Mouse (Mus musculus) small intestine, adult 2 months (tissue): ENCODE data around the gene Agxt2. TPM values are rescaled to one million over a fixed set of nuclear protein-coding genes. Genes with fewer than 3 reads are reported as not detected.

Experiments
- H3K27ac ChIP-seq: fragments of 200-500 bp; 2 replicates; pipeline ENCODE4 v1.5.1; 2012; ENCODE audit warnings: low read depth, low read length, control low read depth, inconsistent platforms; ENCODE audit not compliant: insufficient read depth
- H3K27me3 ChIP-seq: fragments of 200-500 bp; 2 replicates; pipeline ENCODE4 v1.6.1; 2012; ENCODE audit warnings: mild to moderate bottlenecking, moderate library complexity, low read length, inconsistent platforms; ENCODE audit not compliant: control insufficient read depth, insufficient read depth
- H3K36me3 ChIP-seq: fragments of 200-500 bp; 2 replicates; pipeline ENCODE4 v1.6.1; 2012; ENCODE audit warnings: mild to moderate bottlenecking, low read length, control low read depth, inconsistent platforms; ENCODE audit not compliant: control insufficient read depth, insufficient read depth
- H3K4me1 ChIP-seq: fragments of 200-500 bp; 2 replicates; pipeline ENCODE4 v1.6.1; 2012; ENCODE audit warnings: low read length, inconsistent platforms, mixed read lengths; ENCODE audit not compliant: control insufficient read depth, insufficient read depth, insufficient read length
- H3K4me3 ChIP-seq: fragments of 200-500 bp; 2 replicates; pipeline ENCODE4 v1.5.1; 2012; ENCODE audit warnings: low read depth, mild to moderate bottlenecking, control low read depth, inconsistent platforms, low read length, moderate library complexity
- CTCF ChIP-seq: fragments of 200-500 bp; IDR thresholded peaks from 2 replicates; pipeline ENCODE4 v1.5.1; 2012; ENCODE audit warnings: low read depth, mild to moderate bottlenecking, control low read depth, inconsistent platforms, low read length, moderate library complexity, mixed read lengths; ENCODE audit not compliant: insufficient replicate concordance, insufficient read length; ENCODE audit errors: extremely low read depth
- POLR2A ChIP-seq: fragments of 200-500 bp; IDR thresholded peaks from 2 replicates; pipeline ENCODE4 v1.6.1; 2012; ENCODE audit warnings: low read depth, mild to moderate bottlenecking, control low read depth, inconsistent platforms, low read length, moderate library complexity
- WGBS: fragments of 180-500 bp; shearing (Covaris S2); methylation state at CpG from one replicate; pipeline ENCODE4 v1.1.7; 2018; 5-methylcytosine and 5-hydroxymethylcytosine counted together
- polyA plus RNA-seq: library from polyadenylated mRNA; depleted of rRNA; stranded (reverse); fragments of >200 nt; gene quantifications from 2 replicates; pipeline ENCODE4 v1.2.3, GENCODE M21; 2012; rRNA removed

The Agxt2 gene
- polyA plus RNA-seq, 1 experiment = 0.08 TPM

DNA sequence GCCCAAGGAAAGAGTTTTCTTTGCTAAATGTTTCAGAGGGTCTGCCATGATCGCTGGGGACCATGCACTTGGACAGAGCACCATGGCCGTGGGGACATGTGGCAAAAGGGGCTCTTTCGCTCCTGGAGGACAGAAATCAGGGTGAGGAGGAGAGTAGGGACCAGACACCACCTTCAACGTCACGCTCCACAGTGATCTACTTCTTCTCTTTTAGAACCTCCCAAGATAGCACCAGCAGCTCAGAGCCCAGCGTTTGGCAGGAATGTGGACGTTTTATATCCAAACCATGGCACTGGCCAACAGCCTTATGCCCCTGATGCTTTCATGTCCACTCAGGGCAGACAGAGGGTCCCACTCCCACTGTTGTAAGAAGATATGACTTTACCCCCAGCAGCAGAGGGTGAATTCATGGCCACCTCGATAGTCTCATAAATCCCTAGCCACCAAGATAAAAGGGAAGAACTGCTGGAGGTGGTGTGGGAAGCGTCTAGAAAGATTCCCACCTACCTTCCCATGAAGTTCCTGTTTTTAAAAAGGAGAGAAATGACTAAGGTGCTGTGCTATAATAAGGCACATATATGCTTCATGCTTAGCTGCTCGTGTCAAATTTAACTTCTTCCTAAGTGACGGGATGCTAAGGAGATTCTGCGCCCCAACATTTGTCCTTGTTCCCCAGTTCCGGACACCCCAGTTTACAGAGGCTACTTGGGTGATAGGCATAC, 68.4 kb downstream of the Agxt2 start:
- Histone ChIP-seq H3K36me3 (no peaks in the 10 kb centered on the region), H3K27me3 (no peaks in the 10 kb centered on the region), H3K4me1 (no peaks in the 10 kb centered on the region; the same call in 1 of the 2 replicates), H3K4me3 (no peak overlapping the region), H3K27ac (no peak overlapping the region)
- TF ChIP-seq POLR2A (no peak), CTCF (no peak)
- 91% methylated on average over 13 of the region's 13 CpGs for WGBS

DNA sequence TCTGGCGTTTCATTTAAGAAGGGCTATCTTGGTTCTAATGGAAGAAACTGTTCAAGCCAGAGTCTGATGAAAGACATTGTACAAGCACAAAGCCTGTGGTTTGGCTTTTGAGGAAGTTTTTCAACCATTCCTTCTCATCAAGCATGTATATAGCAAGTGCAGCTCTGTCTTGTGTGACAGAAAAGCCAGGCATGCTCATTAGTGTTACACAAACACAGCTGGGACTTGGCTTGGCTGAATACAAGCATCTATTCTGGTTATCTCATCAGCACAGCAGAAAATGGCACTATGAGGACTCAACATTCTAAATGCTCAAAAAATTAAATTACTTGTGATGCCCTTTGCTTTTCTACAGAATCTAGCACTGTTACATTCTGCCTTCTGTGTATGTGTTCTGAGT, 78.6 kb downstream of the Agxt2 start:
- Histone ChIP-seq H3K4me1 (no peaks in the 10 kb centered on the region), H3K27me3 (no peaks in the 10 kb centered on the region), H3K27ac (no peak overlapping the region), H3K36me3 (peaks cover 3% of the 10 kb centered on the region; the same call in 1 of the 2 replicates), H3K4me3 (no peak overlapping the region)
- 65% methylated on average over 1 of the region's 1 CpGs for WGBS
- TF ChIP-seq CTCF (no peak), POLR2A (no peak)

DNA sequence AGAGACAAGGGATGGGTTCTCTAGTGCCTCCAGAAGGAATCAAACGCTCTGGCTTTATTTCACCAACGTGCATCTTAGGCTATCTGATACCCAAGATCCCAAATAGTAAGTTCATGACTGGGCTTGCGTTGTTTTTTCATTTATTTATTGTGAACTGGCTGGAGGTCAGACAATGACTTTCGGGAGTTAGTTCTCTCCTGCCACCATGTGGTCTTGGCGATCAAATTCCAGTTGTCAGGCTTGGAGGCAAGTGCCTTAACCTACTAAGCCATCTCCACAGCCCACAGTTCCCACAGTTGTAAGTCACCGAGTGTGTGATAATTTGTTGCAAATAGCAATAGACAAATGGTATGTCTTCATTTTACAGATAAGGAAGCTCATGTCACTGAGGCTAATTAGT, 81.6 kb downstream of the Agxt2 start:
- Histone ChIP-seq H3K27ac (no peak overlapping the region), H3K36me3 (peaks cover 13% of the 10 kb centered on the region; the same call in 1 of the 2 replicates), H3K4me3 (no peak overlapping the region), H3K4me1 (no peaks in the 10 kb centered on the region), H3K27me3 (no peaks in the 10 kb centered on the region)
- WGBS = 78% methylated on average over 6 of the region's 6 CpGs
- TF ChIP-seq POLR2A = no peak
- TF ChIP-seq CTCF = no peak

DNA sequence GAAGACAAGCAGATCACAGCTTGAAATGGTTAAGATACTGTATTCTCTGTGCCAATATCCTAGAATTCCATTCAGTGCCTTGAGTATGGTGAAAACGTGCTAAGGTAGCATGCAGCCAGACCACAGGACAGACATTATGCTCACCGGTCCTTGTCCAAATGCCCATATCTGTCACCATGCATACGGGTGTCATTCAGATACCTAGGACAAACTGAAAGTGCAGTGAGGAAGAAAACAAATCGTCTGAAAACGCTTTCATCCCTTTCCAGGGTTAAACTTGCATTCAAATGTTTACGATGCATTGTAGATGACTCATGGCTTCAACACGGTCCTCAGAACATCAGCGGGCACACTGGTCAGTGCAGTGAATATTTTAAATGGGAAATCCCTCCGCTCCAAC, 83.2 kb downstream of the Agxt2 start:
- TF ChIP-seq POLR2A = no peak
- no peak for TF ChIP-seq CTCF
- Histone ChIP-seq H3K4me1 (no peaks in the 10 kb centered on the region), H3K27me3 (no peaks in the 10 kb centered on the region), H3K4me3 (no peak overlapping the region), H3K27ac (no peak overlapping the region), H3K36me3 (peaks cover 19% of the 10 kb centered on the region)
- WGBS = 79% methylated on average over 9 of the region's 9 CpGs

DNA sequence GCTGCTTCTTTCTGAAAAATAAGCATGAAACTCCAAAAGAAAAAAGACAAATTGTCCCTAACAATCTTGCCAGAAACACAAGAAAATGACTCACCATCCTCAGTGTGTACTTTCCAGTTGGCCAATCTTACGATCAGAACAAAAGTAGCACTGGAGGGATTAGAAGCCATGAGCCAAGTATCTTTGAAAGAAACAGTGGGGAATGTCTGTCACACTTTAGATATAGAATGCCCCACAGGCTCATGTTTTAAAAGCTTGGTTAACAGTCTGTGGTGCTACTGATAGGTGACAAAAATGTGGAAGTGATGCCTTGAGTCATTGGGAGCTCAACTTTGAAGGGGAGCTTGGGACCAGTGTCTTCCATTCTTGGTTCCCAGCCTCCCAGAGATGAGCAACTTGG, 83.9 kb downstream of the Agxt2 start:
- TF ChIP-seq CTCF = no peak
- TF ChIP-seq POLR2A = no peak
- 90% methylated on average over 1 of the region's 1 CpGs for WGBS
- Histone ChIP-seq H3K4me3 (no peak overlapping the region), H3K4me1 (no peaks in the 10 kb centered on the region), H3K36me3 (peaks cover 22% of the 10 kb centered on the region), H3K27ac (no peak overlapping the region), H3K27me3 (no peaks in the 10 kb centered on the region)

DNA sequence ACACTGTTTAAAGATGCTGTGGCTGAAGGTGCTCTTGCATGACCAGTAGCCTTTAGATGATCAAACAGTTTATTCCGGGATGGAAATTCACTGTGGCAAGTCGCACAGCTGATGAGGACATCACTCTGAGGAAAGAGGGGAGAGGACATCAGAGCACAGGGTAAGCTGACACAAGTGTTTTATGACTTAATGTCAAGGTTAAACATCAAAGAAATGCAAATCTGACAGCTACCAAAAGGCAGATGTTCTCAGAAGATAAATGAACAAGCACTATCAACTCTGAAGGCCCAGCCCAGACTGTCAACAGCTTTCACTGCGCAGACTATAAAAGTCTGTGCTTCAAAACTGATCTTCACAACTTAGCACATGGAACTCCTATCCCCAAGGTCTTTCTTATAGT, 88.8 kb downstream of the Agxt2 start:
- Histone ChIP-seq H3K4me3 (no peak overlapping the region), H3K27me3 (no peaks in the 10 kb centered on the region), H3K27ac (no peak overlapping the region), H3K36me3 (peaks cover 40% of the 10 kb centered on the region), H3K4me1 (no peaks in the 10 kb centered on the region)
- 79% methylated on average over 3 of the region's 3 CpGs for WGBS
- TF ChIP-seq CTCF = no peak
- TF ChIP-seq POLR2A = no peak

Other genes starting within 250 kb of the Agxt2 start
- 14.1 and 44.0 TPM in 2 replicates for gene Prlr, start 181.3 kb upstream of the Agxt2 start, polyA plus RNA-seq
- not detected in 2 replicates for gene Gm21973, start 33.2 kb upstream of the Agxt2 start, polyA plus RNA-seq
- 0.30 and 0.77 TPM in 2 replicates for gene Dnajc21, start 112.0 kb downstream of the Agxt2 start, polyA plus RNA-seq
- gene Brix1, start 127.4 kb downstream of the Agxt2 start, polyA plus RNA-seq = 0.05 and 0.18 TPM in 2 replicates
- gene Rad1, start 127.5 kb downstream of the Agxt2 start, polyA plus RNA-seq = 1.5 and 2.7 TPM in 2 replicates
- not detected in 2 replicates for gene Ttc23l, start 200.1 kb downstream of the Agxt2 start, polyA plus RNA-seq